Mouse (Mus musculus) heart, embryonic 14.5 days (tissue): ENCODE data around the gene Iqca. TPM values are rescaled to one million over a fixed set of nuclear protein-coding genes. Genes with fewer than 3 reads are reported as not detected.
A peak's percentile ranks its signal among the peaks of the same experiment; 100 is the strongest.

Experiments
- ATAC-seq: fragments of 200-750 bp; cut with Nextera tagmentation; 2 replicates; pipeline ENCODE4 v1.8.0; 2017; ENCODE audit warnings: low read depth, moderate TSS enrichment; ENCODE audit not compliant: insufficient number of reproducible peaks, insufficient read depth, low FRiP score
- H3K27ac ChIP-seq, 2 experiments: fragments of 200-500 bp in 1 of 2; fragments of 300-500 bp in 1 of 2; sonication (generic) in 1 of 2; replicated peaks in 1 of 2; 2 replicates each; pipeline ENCODE4 v1.5.1; 2012 to 2014; ENCODE audit warnings: low read depth in 2 of 2, low read length in 2 of 2, control low read depth in 1 of 2, mild to moderate bottlenecking in 1 of 2, mixed read lengths in 1 of 2; ENCODE audit not compliant: control insufficient read depth in 1 of 2, insufficient read depth in 1 of 2
- H3K27me3 ChIP-seq: fragments of 300-500 bp; sonication (generic); 2 replicates; pipeline ENCODE4 v1.6.1; 2014; ENCODE audit warnings: mild to moderate bottlenecking, low read length, control low read depth; ENCODE audit not compliant: control insufficient read depth, insufficient read depth
- H3K36me3 ChIP-seq: fragments of 300-500 bp; sonication (generic); 2 replicates; pipeline ENCODE4 v1.6.1; 2014; ENCODE audit warnings: mild to moderate bottlenecking, control low read depth, low read length, mixed read lengths; ENCODE audit not compliant: control insufficient read depth, insufficient read depth
- H3K4me1 ChIP-seq, 2 experiments: fragments of 200-500 bp in 1 of 2; fragments of 300-500 bp in 1 of 2; sonication (generic) in 1 of 2; 2 replicates each; pipeline ENCODE4 v1.6.1; 2012 to 2014; ENCODE audit warnings: low read length in 2 of 2, control low read depth in 1 of 2, mixed read lengths in 1 of 2; ENCODE audit not compliant: control insufficient read depth in 2 of 2, insufficient read depth in 2 of 2
- H3K4me2 ChIP-seq: fragments of 300-500 bp; sonication (generic); 2 replicates; pipeline ENCODE4 v1.6.1; 2014; ENCODE audit warnings: mild to moderate bottlenecking, low read length
- H3K4me3 ChIP-seq, 2 experiments: fragments of 200-500 bp in 1 of 2; fragments of 300-500 bp in 1 of 2; sonication (generic) in 1 of 2; 2 replicates each; pipeline ENCODE4 v1.5.1; 2012 to 2014; ENCODE audit warnings: low read length in 2 of 2, mild to moderate bottlenecking in 2 of 2, control low read depth in 1 of 2, low read depth in 1 of 2, moderate library complexity in 1 of 2; ENCODE audit not compliant: control insufficient read depth in 1 of 2, insufficient read depth in 1 of 2
- H3K9ac ChIP-seq: fragments of 300-500 bp; sonication (generic); 2 replicates; pipeline ENCODE4 v1.6.1; 2014; ENCODE audit warnings: mild to moderate bottlenecking, low read length
- H3K9me3 ChIP-seq: fragments of 300-500 bp; sonication (generic); 2 replicates; pipeline ENCODE4 v1.6.1; 2016; ENCODE audit warnings: low read length, control low read depth; ENCODE audit not compliant: control insufficient read depth
- WGBS: fragments of 180-500 bp; shearing (Covaris S2); extraction: QIAGEN DNeasy Blood & Tissue Kit; methylation state at CpG from one replicate; pipeline ENCODE4 v1.1.7; 2014; 5-methylcytosine and 5-hydroxymethylcytosine counted together
- polyA plus RNA-seq: library from polyadenylated mRNA; unstranded; fragments of >200 nt; fragmentation: Nextera tagmentation; extraction: Ambion mirVana; gene quantifications from 2 replicates; pipeline ENCODE4 v1.2.1, GENCODE M21; 2014

The Iqca gene
- polyA plus RNA-seq: not detected in 2 replicates

DNA sequence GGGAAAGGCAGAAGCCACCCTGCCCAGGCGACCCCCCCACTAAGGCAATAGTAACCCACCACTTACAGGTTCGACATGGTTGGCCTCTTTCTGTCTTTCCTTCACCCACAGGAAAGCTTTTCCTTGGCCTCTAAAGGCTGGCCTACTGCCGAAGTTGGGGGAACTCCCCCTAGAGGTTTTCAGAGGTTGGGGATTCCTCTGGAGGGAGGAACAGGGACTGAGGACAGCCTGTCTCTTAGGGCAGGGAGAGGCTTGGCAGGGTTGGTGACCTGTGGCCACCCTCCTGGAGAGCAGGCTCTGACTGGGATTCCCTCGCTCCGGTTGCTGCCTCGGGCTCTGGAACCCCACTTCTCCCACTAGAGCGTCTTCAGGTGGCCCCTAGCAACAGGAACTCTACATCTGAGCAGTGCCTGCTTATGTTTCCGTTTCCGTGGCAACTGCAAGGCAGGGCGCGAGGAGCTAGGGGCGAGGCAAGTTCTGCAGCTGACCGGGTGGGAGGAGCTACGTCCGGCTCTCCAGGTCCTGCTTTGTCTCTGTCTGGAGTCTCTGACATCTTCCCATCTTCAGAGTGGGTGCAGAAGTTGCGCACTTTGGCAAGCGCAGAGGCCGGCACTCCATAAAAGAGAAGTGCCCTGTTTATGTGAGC lies at the start of gene Iqca:
TSS of gene Iqca (minus strand) at position 303 of the 646 bp plus-strand sequence.
- peak; percentile 78 for ATAC-seq
- peaks cover 19 to 20% of the 10 kb centered on the region in 2 experiments for H3K4me1 ChIP-seq
- 0 out of 2 replicates have a peak, but pooled peaks cover 3% of the 10 kb centered on the region for H3K9me3 ChIP-seq
- 5% methylated on average over 18 of the region's 18 CpGs for WGBS
- peaks cover 29% of the 10 kb centered on the region for H3K27me3 ChIP-seq
- no peak within 1 kb of the TSS for H3K27ac ChIP-seq
- H3K9ac ChIP-seq: peak within 1 kb of the TSS; percentile 22; the same call in 1 of the 2 replicates
- H3K36me3 ChIP-seq: no peaks in the 10 kb centered on the region
- peak within 1 kb of the TSS; percentile 59 for H3K4me2 ChIP-seq
- H3K4me3 ChIP-seq: peak within 1 kb of the TSS; percentile 10 to 20

GRCm38 (mm10) chr1:90202207-90202978 lies 49.2 kb upstream of the Iqca start:
- H3K27ac ChIP-seq: no peak overlapping the region
- H3K4me2 ChIP-seq: peak overlapping the region; percentile 65
- H3K9ac ChIP-seq: peak overlapping the region; percentile 2; the same call in 1 of the 2 replicates
- WGBS: 15% methylated on average over 23 of the region's 23 CpGs
- H3K36me3 ChIP-seq: no peaks in the 10 kb centered on the region
- ATAC-seq: peak; percentile 63
- no peaks in the 10 kb centered on the region for H3K9me3 ChIP-seq
- H3K4me1 ChIP-seq: peaks cover 8 to 22% of the 10 kb centered on the region in 2 experiments; a peak in 3 of 4 replicates
- peak overlapping the region in 1 of 2 experiments; percentile 5; a peak in 1 of 4 replicates for H3K4me3 ChIP-seq
- peaks cover 23% of the 10 kb centered on the region for H3K27me3 ChIP-seq

DNA sequence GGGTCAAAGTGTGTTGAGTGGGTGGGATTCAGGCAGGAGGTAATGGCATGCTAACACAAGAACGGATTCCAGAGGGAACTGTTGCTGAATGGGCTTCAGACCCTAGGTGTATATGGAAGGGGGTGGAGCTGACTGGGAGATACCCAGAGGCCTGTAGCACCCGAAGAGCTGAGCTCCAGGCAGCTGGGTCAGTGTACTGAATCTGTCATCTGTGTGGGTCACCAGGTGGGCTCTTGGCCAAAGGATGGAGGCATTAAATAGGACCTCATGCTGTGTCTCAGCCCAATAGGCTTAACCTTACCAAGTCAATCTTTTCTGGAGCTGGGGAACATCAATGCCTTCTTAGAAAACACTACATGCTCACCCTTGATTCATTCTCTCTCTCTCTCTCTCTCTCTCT lies 48.5 kb upstream of the Iqca start:
- H3K27ac ChIP-seq: no peak overlapping the region
- H3K4me1 ChIP-seq: peaks cover 5 to 22% of the 10 kb centered on the region in 2 experiments; a peak in 3 of 4 replicates
- H3K9me3 ChIP-seq: no peaks in the 10 kb centered on the region
- no peak overlapping the region for H3K4me2 ChIP-seq
- WGBS: 31% methylated on average over 2 of the region's 2 CpGs
- no peak overlapping the region for H3K9ac ChIP-seq
- H3K27me3 ChIP-seq: peaks cover 23% of the 10 kb centered on the region
- H3K36me3 ChIP-seq: no peaks in the 10 kb centered on the region
- ATAC-seq: no peak
- H3K4me3 ChIP-seq: no peak overlapping the region

GRCm38 (mm10) chr1:90201246-90201645 lies 48.0 kb upstream of the Iqca start:
- Histone ChIP-seq H3K27me3 (peaks cover 23% of the 10 kb centered on the region), H3K4me3 (no peak overlapping the region), H3K27ac (no peak overlapping the region), H3K9ac (no peak overlapping the region), H3K4me2 (no peak overlapping the region), H3K4me1 (peaks cover 5 to 22% of the 10 kb centered on the region in 2 experiments; a peak in 3 of 4 replicates), H3K36me3 (no peaks in the 10 kb centered on the region), H3K9me3 (no peaks in the 10 kb centered on the region)
- WGBS: 65% methylated on average over 5 of the region's 5 CpGs
- ATAC-seq: no peak

DNA sequence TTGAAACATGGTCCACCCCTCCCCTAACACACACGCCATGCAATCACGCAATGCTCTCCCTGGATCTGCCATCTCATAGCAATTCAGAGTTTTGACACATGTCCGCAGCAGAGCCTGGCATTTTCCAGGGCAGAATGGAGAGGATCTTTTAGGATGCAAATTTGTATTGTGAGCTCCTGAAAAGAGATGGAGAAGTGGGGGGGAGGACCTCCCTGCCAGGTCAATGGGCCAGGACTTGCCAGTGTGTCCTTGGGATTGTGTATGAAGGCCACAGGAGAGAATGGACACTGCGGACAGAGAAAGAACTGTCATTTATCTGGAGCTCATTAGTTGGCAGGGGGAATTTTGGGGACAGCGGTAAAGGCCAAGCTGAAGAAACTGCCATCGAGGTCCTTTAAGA lies 35.8 kb upstream of the Iqca start:
- H3K9me3 ChIP-seq: peaks cover 8% of the 10 kb centered on the region; the same call in 1 of the 2 replicates
- H3K4me2 ChIP-seq: no peak overlapping the region
- no peak overlapping the region for H3K9ac ChIP-seq
- no peaks in the 10 kb centered on the region for H3K4me1 ChIP-seq
- H3K27ac ChIP-seq: no peak overlapping the region
- H3K27me3 ChIP-seq: 0 out of 2 replicates have a peak, but pooled peaks cover 4% of the 10 kb centered on the region
- no peaks in the 10 kb centered on the region for H3K36me3 ChIP-seq
- no peak overlapping the region for H3K4me3 ChIP-seq
- ATAC-seq: no peak
- 90% methylated on average over 6 of the region's 6 CpGs for WGBS

DNA sequence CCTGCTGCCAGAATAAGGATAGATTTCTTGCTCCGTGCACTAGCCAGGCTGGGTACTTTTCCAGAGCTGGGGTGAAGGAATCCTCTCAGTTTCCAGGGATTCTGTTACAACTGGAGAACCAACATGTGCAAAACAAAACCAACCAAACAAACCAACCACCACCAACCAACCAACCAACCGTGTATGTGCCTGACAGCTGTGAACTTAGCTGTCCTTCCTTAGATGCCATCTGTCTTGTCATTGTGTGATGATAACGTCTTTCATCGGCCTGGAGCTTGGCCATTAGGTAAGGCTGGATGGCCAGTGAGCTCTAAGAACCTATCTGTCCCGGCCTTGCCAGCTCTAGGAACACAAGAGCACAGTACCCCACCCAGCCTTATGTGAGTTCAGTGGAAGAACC lies 33.7 kb upstream of the Iqca start:
- no peak overlapping the region for H3K4me2 ChIP-seq
- peaks cover 8% of the 10 kb centered on the region; the same call in 1 of the 2 replicates for H3K9me3 ChIP-seq
- H3K36me3 ChIP-seq: no peaks in the 10 kb centered on the region
- no peak for ATAC-seq
- H3K27me3 ChIP-seq: 0 out of 2 replicates have a peak, but pooled peaks cover 4% of the 10 kb centered on the region
- 84% methylated on average over 5 of the region's 5 CpGs for WGBS
- H3K9ac ChIP-seq: no peak overlapping the region
- no peak overlapping the region for H3K27ac ChIP-seq
- H3K4me1 ChIP-seq: no peaks in the 10 kb centered on the region
- H3K4me3 ChIP-seq: no peak overlapping the region

- H3K36me3 ChIP-seq: no peaks in the 10 kb centered on the region
- peaks cover 8% of the 10 kb centered on the region; the same call in 1 of the 2 replicates for H3K9me3 ChIP-seq
- no peak overlapping the region for H3K4me2 ChIP-seq
- no peak overlapping the region for H3K27ac ChIP-seq
- no peaks in the 10 kb centered on the region for H3K4me1 ChIP-seq
- ATAC-seq: no peak
- no peak overlapping the region for H3K4me3 ChIP-seq
- H3K27me3 ChIP-seq: 0 out of 2 replicates have a peak, but pooled peaks cover 4% of the 10 kb centered on the region
- H3K9ac ChIP-seq: no peak overlapping the region
- 75% methylated on average over 4 of the region's 4 CpGs for WGBS
Observed at GRCm38 (mm10) chr1:90186173-90186572, 33.0 kb upstream of the Iqca start.
